In genomic region chr5:24381988-24382387, GRCm38 (mm10) we compare ENCODE assay signal across 40 mouse cellular contexts. TPM values are rescaled to one million over a fixed set of nuclear protein-coding genes. Genes with fewer than 3 reads are reported as not detected.
"Had no signal": no experiment of that assay in that cellular context is flagged by ENCODE, and none has a peak within 500 bp of the region (broad histone marks: within the 10 kb centered on the region; RNA-seq: fewer than 3 reads in every experiment).

No protein-coding gene starts in this region.

- H3K4me3 ChIP-seq: left cerebral cortex, adult 2 months; limb, embryonic 10.5 days; limb, embryonic 12.5 days; limb, embryonic 13.5 days; limb, embryonic 15.5 days; liver, embryonic 12.5 days; liver, embryonic 13.5 days; liver, embryonic 15.5 days; lung, embryonic 15.5 days; megakaryocyte, embryonic 14.5 days; midbrain, embryonic 12.5 days; myocyte had no signal

- H3K36me3 ChIP-seq: limb, embryonic 10.5 days; limb, embryonic 12.5 days; limb, embryonic 13.5 days; limb, embryonic 15.5 days; liver, embryonic 12.5 days; liver, embryonic 13.5 days; liver, embryonic 15.5 days; lung, embryonic 15.5 days; midbrain, embryonic 10.5 days; midbrain, embryonic 12.5 days; midbrain, embryonic 13.5 days; midbrain, embryonic 15.5 days had no signal

- H3K9ac ChIP-seq: limb, embryonic 12.5 days; limb, embryonic 13.5 days; limb, embryonic 15.5 days; liver, embryonic 12.5 days; liver, embryonic 13.5 days; liver, embryonic 14.5 days; liver, embryonic 15.5 days; liver, postnatal 0 days; lung, embryonic 14.5 days; lung, embryonic 15.5 days; midbrain, embryonic 12.5 days; midbrain, embryonic 13.5 days; midbrain, embryonic 15.5 days had no signal

- H3K4me2 ChIP-seq: limb, embryonic 12.5 days; limb, embryonic 13.5 days; limb, embryonic 15.5 days; liver, embryonic 11.5 days; liver, embryonic 12.5 days; liver, embryonic 13.5 days; liver, embryonic 15.5 days; lung, embryonic 14.5 days; lung, embryonic 15.5 days; midbrain, embryonic 11.5 days had no signal

- H3K27ac ChIP-seq: left cerebral cortex, adult 2 months; limb, embryonic 10.5 days; limb, embryonic 12.5 days; limb, embryonic 13.5 days; limb, embryonic 15.5 days; liver, embryonic 12.5 days; liver, embryonic 13.5 days; liver, embryonic 14.5 days; liver, embryonic 15.5 days; lung, embryonic 15.5 days; macrophage; midbrain, embryonic 10.5 days; midbrain, embryonic 12.5 days had no signal

- ATAC-seq: liver, embryonic 12.5 days; liver, postnatal 0 days; lung, postnatal 0 days; midbrain, embryonic 13.5 days had no signal

- DNase-seq: left cerebral cortex, postnatal 4 days; liver; liver, embryonic 13.5 days; liver, postnatal 0 days; lung, adult 18-20 months; lung, adult 2 months; lung, embryonic 14.5 days; lung, postnatal 10 days; lung, postnatal 14 days; lung, postnatal 36 days; lung, postnatal 4 days; midbrain, embryonic 14.5 days had no signal

- H3K9me3 ChIP-seq: limb, embryonic 10.5 days; limb, embryonic 12.5 days; limb, embryonic 13.5 days; limb, embryonic 15.5 days; liver, embryonic 12.5 days; liver, embryonic 13.5 days; liver, embryonic 15.5 days; lung, embryonic 15.5 days; megakaryocyte, embryonic 14.5 days; midbrain, embryonic 10.5 days; midbrain, embryonic 12.5 days; midbrain, embryonic 13.5 days; midbrain, embryonic 15.5 days had no signal

RNA-seq across cellular contexts. Expression of gene Atg9b, which starts 10.0 kb away (rescaled TPM):
- total RNA-seq: monocyte, adult 5-6 weeks had no signal

RNA-seq across cellular contexts. Expression of gene Nos3, which starts 17.4 kb away (rescaled TPM):
- total RNA-seq: megakaryocyte progenitor cell, adult 5-6 weeks; monocyte, adult 5-6 weeks had no signal
- polyA plus RNA-seq: macrophage had no signal

RNA-seq across cellular contexts. Expression of gene Kcnh2, which starts 30.6 kb away (rescaled TPM):
- total RNA-seq: liver, adult 2 months; megakaryocyte, adult 5-6 weeks; monocyte, adult 5-6 weeks had no signal
- polyA plus RNA-seq: liver, adult 2 months; macrophage had no signal

RNA-seq across cellular contexts. Expression of gene Asic3, which starts 31.2 kb away (rescaled TPM):
- total RNA-seq: left cerebral cortex, postnatal 14 days; left cerebral cortex, postnatal 36 days; left cerebral cortex, postnatal 4 days; liver, adult 2 months; megakaryocyte, adult 5-6 weeks; megakaryocyte-erythroid progenitor cell, adult 5-6 weeks; monocyte, adult 5-6 weeks had no signal
- polyA plus RNA-seq: liver, embryonic 11.5 days; liver, embryonic 12.5 days; liver, embryonic 13.5 days; liver, embryonic 14.5 days; liver, embryonic 15.5 days; liver, embryonic 16.5 days; liver, postnatal 0 days; lung, embryonic 14.5 days; lung, embryonic 16.5 days; macrophage; midbrain, embryonic 13.5 days; midbrain, embryonic 14.5 days had no signal
